Mouse (Mus musculus): ENCODE results near the gene Ptpre. TPM values are rescaled to one million over a fixed set of nuclear protein-coding genes. Genes with fewer than 3 reads are reported as not detected.
"Not testable (repeated sequence)": the region's sequence is repeated elsewhere in the genome, so short reads cannot be mapped to it uniquely, and the experiment has no call there.

Gene Ptpre
- polyA plus RNA-seq, 1 experiment from 2014 or later: 6.9 TPM

DNA sequence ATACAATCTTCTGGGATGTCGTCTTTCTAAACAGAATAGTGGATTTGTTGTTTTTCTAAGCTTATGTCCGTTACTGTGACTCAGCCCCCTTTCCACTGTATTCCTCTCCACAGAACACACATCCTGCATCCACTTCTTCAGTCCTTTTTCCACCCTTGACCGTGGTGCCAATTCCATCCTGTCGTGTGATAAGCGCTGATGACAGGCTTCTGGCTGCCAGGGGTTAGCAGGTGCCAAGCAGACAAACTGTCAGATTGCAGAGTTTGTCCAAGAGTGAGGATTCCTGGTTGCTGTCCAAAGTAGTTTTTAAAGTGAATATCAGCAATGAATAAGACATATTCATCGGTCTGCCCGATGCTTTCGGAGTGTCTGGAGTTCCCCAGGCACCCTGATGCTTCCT is 139.4 kb downstream of the Ptpre start:
- ATAC-seq (ENCODE audit: low FRiP score) (no peak), DNase-seq (ENCODE audit: low spot score) (no peak)
- H3K9ac ChIP-seq: no peak overlapping the region
- no peak overlapping the region for H3K27ac ChIP-seq
- no peaks in the 10 kb centered on the region for H3K27me3 ChIP-seq (ENCODE audit: control insufficient read depth, insufficient read depth, low read length)
- H3K4me1 ChIP-seq (replicated peaks; ENCODE audit: control insufficient read depth, insufficient read depth, low read length): no peaks in the 10 kb centered on the region
- H3K4me2 ChIP-seq (replicated peaks): no peak overlapping the region
- no peaks in the 10 kb centered on the region for H3K9me3 ChIP-seq (ENCODE audit: control insufficient read depth, low read length)
- 85% methylated on average over 8 of the region's 8 CpGs for WGBS
- no peaks in the 10 kb centered on the region for H3K36me3 ChIP-seq (replicated peaks; ENCODE audit: control insufficient read depth, insufficient read depth)
- no peak overlapping the region for H3K4me3 ChIP-seq (replicated peaks; ENCODE audit: low read length)

GRCm38 (mm10) chr7:135680334-135680733 is 143.1 kb downstream of the Ptpre start:
- no peak overlapping the region for H3K9ac ChIP-seq
- DNase-seq (ENCODE audit: low spot score): no peak
- H3K27me3 ChIP-seq (ENCODE audit: control insufficient read depth, insufficient read depth, low read length): no peaks in the 10 kb centered on the region
- H3K4me2 ChIP-seq (replicated peaks): no peak overlapping the region
- H3K4me3 ChIP-seq (replicated peaks; ENCODE audit: low read length): no peak overlapping the region
- H3K36me3 ChIP-seq (replicated peaks; ENCODE audit: control insufficient read depth, insufficient read depth): 0 out of 2 replicates have a peak, but pooled peaks cover 4% of the 10 kb centered on the region
- H3K9me3 ChIP-seq (ENCODE audit: control insufficient read depth, low read length): no peaks in the 10 kb centered on the region
- ATAC-seq (ENCODE audit: low FRiP score): no peak
- H3K27ac ChIP-seq: no peak overlapping the region
- WGBS: 73% methylated on average over 5 of the region's 5 CpGs
- H3K4me1 ChIP-seq (replicated peaks; ENCODE audit: control insufficient read depth, insufficient read depth, low read length): no peaks in the 10 kb centered on the region

- ATAC-seq (ENCODE audit: low FRiP score); H3K9ac ChIP-seq; H3K36me3 ChIP-seq (replicated peaks; ENCODE audit: control insufficient read depth, insufficient read depth); H3K27me3 ChIP-seq (ENCODE audit: control insufficient read depth, insufficient read depth, low read length); H3K9me3 ChIP-seq (ENCODE audit: control insufficient read depth, low read length); DNase-seq (ENCODE audit: low spot score); H3K4me2 ChIP-seq (replicated peaks); H3K4me1 ChIP-seq (replicated peaks; ENCODE audit: control insufficient read depth, insufficient read depth, low read length); H3K4me3 ChIP-seq (replicated peaks; ENCODE audit: low read length); H3K27ac ChIP-seq: not testable (repeated sequence)
- whole genome bisulfite sequencing: 71% methylated on average over 4 of the region's 4 CpGs
Measured at GRCm38 (mm10) chr7:135684098-135684497, 146.8 kb downstream of the Ptpre start.

DNA sequence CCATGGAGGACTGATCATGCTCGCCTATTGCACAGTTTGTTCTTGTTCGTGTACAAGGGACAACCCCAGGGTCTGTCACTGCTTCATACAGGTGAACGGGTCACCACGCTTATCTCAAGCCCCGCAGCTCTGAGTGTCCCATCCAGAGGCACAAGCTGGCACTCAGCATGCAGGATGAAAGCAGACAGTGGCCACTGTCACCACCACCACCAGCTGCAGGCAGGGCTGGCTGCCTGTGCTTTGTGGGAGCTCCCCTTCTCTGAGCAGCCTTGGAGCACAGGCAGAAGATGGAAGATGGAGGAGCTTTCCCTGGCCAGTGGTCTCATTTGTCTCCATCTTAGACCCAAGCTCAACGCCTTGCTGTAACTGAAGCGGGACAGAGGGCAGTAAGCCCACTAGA is 147.7 kb downstream of the Ptpre start:
- Histone ChIP-seq H3K36me3 (replicated peaks; ENCODE audit: control insufficient read depth, insufficient read depth) (0 out of 2 replicates have a peak, but pooled peaks cover 4% of the 10 kb centered on the region), H3K4me2 (replicated peaks) (no peak overlapping the region), H3K4me1 (replicated peaks; ENCODE audit: control insufficient read depth, insufficient read depth, low read length) (no peaks in the 10 kb centered on the region), H3K9me3 (ENCODE audit: control insufficient read depth, low read length) (no peaks in the 10 kb centered on the region), H3K27ac (no peak overlapping the region), H3K9ac (no peak overlapping the region), H3K27me3 (ENCODE audit: control insufficient read depth, insufficient read depth, low read length) (no peaks in the 10 kb centered on the region), H3K4me3 (replicated peaks; ENCODE audit: low read length) (no peak overlapping the region)
- 81% methylated on average over 7 of the region's 7 CpGs for WGBS
- ATAC-seq (ENCODE audit: low FRiP score): no peak
- DNase-seq (ENCODE audit: low spot score): no peak

DNA sequence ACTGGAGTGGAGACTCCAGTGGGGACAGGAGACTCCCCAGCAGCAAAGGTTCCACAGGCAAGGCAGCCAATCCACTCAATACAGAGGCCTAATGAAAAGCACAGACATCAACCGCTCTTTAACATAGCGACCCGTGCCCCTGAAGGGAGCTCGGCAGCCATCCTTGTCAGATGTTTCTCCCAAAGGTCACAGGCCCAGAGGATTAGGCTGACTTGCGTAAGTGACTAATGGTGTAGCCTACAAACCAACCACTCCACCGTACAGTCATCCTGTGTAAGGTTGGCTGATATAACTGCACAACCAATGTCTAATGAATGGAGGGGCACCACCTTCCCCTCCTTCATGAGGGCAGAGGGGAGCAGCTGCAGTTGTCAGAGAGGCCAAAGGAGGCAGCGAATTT is 152.1 kb downstream of the Ptpre start:
- no peak overlapping the region for H3K4me3 ChIP-seq (replicated peaks; ENCODE audit: low read length)
- DNase-seq (ENCODE audit: low spot score) (no peak), ATAC-seq (ENCODE audit: low FRiP score) (no peak)
- H3K36me3 ChIP-seq (replicated peaks; ENCODE audit: control insufficient read depth, insufficient read depth): 0 out of 2 replicates have a peak, but pooled peaks cover 4% of the 10 kb centered on the region
- WGBS: 92% methylated on average over 7 of the region's 7 CpGs
- no peaks in the 10 kb centered on the region for H3K9me3 ChIP-seq (ENCODE audit: control insufficient read depth, low read length)
- no peaks in the 10 kb centered on the region for H3K27me3 ChIP-seq (ENCODE audit: control insufficient read depth, insufficient read depth, low read length)
- H3K27ac ChIP-seq: no peak overlapping the region
- no peak overlapping the region for H3K9ac ChIP-seq
- H3K4me2 ChIP-seq (replicated peaks): no peak overlapping the region
- H3K4me1 ChIP-seq (replicated peaks; ENCODE audit: control insufficient read depth, insufficient read depth, low read length): no peaks in the 10 kb centered on the region

DNA sequence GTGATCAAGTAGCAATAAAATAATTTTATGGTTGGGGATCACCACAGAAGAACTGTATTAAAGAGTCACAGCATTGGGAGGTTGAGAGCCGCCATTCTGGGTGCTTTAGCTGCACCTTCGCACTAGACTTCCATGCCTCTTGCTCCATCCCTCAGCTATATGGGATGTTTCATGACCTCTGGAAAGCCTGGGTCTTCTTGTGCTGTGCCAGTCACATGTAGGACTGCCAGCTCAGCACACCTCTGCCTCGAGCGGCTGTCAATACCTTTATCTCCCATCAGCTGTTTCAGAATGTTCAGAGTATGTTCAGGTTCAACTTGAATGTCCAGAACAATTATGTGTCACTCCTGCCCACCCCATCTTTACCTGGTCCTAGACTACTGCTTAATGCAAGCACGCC is 154.7 kb downstream of the Ptpre start:
- Histone ChIP-seq H3K4me2 (replicated peaks) (no peak overlapping the region), H3K9ac (no peak overlapping the region), H3K27ac (no peak overlapping the region), H3K9me3 (ENCODE audit: control insufficient read depth, low read length) (no peaks in the 10 kb centered on the region), H3K4me1 (replicated peaks; ENCODE audit: control insufficient read depth, insufficient read depth, low read length) (no peaks in the 10 kb centered on the region), H3K27me3 (ENCODE audit: control insufficient read depth, insufficient read depth, low read length) (no peaks in the 10 kb centered on the region), H3K36me3 (replicated peaks; ENCODE audit: control insufficient read depth, insufficient read depth) (peaks cover 5% of the 10 kb centered on the region), H3K4me3 (replicated peaks; ENCODE audit: low read length) (no peak overlapping the region)
- ATAC-seq (ENCODE audit: low FRiP score): no peak
- WGBS: 98% methylated on average over 5 of the region's 5 CpGs
- DNase-seq (ENCODE audit: low spot score): no peak

- H3K9me3 ChIP-seq (ENCODE audit: control insufficient read depth, low read length): no peaks in the 10 kb centered on the region
- H3K4me2 ChIP-seq (replicated peaks): no peak overlapping the region
- WGBS: 93% methylated on average over 4 of the region's 4 CpGs
- no peak overlapping the region for H3K4me3 ChIP-seq (replicated peaks; ENCODE audit: low read length)
- ATAC-seq (ENCODE audit: low FRiP score) (no peak), DNase-seq (ENCODE audit: low spot score) (no peak)
- no peaks in the 10 kb centered on the region for H3K27me3 ChIP-seq (ENCODE audit: control insufficient read depth, insufficient read depth, low read length)
- peaks cover 5% of the 10 kb centered on the region for H3K36me3 ChIP-seq (replicated peaks; ENCODE audit: control insufficient read depth, insufficient read depth)
- no peak overlapping the region for H3K27ac ChIP-seq
- H3K4me1 ChIP-seq (replicated peaks; ENCODE audit: control insufficient read depth, insufficient read depth, low read length): no peaks in the 10 kb centered on the region
- no peak overlapping the region for H3K9ac ChIP-seq
Measured at GRCm38 (mm10) chr7:135694130-135694529, 156.8 kb downstream of the Ptpre start.

- Histone ChIP-seq H3K4me2 (replicated peaks) (no peak overlapping the region), H3K4me1 (replicated peaks; ENCODE audit: control insufficient read depth, insufficient read depth, low read length) (no peaks in the 10 kb centered on the region), H3K9ac (no peak overlapping the region), H3K4me3 (replicated peaks; ENCODE audit: low read length) (no peak overlapping the region), H3K27me3 (ENCODE audit: control insufficient read depth, insufficient read depth, low read length) (no peaks in the 10 kb centered on the region), H3K36me3 (replicated peaks; ENCODE audit: control insufficient read depth, insufficient read depth) (peaks cover 5% of the 10 kb centered on the region), H3K27ac (no peak overlapping the region), H3K9me3 (ENCODE audit: control insufficient read depth, low read length) (no peaks in the 10 kb centered on the region)
- ATAC-seq (ENCODE audit: low FRiP score) (no peak), DNase-seq (ENCODE audit: low spot score) (no peak)
- WGBS: 95% methylated on average over 5 of the region's 5 CpGs
Measured at GRCm38 (mm10) chr7:135694796-135695195, 157.5 kb downstream of the Ptpre start.

DNA sequence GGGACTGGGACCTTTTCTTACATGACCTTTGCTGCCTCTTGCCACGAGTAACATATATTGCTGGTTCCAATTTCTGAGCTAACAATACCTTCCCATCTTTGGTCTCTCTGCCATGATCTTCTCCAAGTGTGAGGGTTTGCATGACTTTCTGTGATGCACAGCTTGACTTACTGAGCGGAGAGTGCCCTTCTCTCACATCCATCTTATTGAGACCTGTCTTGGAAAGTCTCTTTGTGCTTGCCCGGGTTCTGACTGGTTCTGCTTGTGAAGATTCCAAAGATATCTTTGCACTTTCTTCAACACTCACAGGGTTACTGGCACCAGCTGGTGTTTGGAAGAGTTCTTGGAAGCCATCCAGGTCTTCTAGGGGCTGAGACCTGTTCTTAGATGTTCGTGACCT is 158.8 kb downstream of the Ptpre start:
- no peaks in the 10 kb centered on the region for H3K4me1 ChIP-seq (replicated peaks; ENCODE audit: control insufficient read depth, insufficient read depth, low read length)
- 92% methylated on average over 4 of the region's 4 CpGs for WGBS
- H3K27ac ChIP-seq: no peak overlapping the region
- DNase-seq (ENCODE audit: low spot score) (no peak), ATAC-seq (ENCODE audit: low FRiP score) (no peak)
- peaks cover 5% of the 10 kb centered on the region for H3K36me3 ChIP-seq (replicated peaks; ENCODE audit: control insufficient read depth, insufficient read depth)
- no peak overlapping the region for H3K4me2 ChIP-seq (replicated peaks)
- no peaks in the 10 kb centered on the region for H3K9me3 ChIP-seq (ENCODE audit: control insufficient read depth, low read length)
- no peak overlapping the region for H3K9ac ChIP-seq
- no peak overlapping the region for H3K4me3 ChIP-seq (replicated peaks; ENCODE audit: low read length)
- H3K27me3 ChIP-seq (ENCODE audit: control insufficient read depth, insufficient read depth, low read length): no peaks in the 10 kb centered on the region

DNA sequence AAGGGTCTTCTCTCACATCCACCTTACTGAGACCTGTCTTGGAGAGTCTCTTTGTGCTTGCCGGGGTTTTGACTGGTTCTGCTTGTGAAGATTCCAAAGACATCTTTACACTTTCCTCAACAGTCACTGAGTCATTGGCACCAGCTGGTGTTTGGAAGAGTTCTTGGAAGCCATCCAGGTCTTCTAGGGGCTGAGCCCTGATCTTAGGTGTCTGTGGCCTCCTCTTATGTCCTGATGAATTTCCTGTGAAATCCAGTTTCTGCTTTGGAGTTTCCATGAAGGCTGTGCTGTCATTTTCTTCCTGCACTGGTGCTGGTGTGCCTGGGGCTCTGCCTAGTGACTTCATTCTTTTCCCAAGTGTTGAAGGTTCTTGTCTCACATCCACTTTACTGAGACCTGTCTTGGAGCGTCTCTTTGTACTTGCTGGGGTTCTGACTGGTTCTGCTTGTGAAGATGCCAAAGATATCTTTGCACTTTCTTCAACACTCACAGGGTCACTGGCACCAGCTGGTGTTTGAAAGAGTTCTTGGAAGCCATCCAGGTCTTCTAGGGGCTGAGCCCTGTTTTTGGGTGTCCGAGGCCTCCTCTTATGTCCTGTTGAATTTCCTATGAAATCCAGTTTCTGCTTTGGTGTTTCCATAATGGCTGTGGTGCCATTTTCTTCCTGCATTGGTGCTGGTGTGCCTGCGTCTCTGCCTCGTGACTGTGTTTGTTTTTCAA is 159.9 kb downstream of the Ptpre start:
- H3K4me3 ChIP-seq (replicated peaks; ENCODE audit: low read length): not testable (repeated sequence)

More for the DNA sequence above, 159.9 kb downstream of the Ptpre start:
- not testable (repeated sequence) for DNase-seq (ENCODE audit: low spot score); H3K4me2 ChIP-seq (replicated peaks); H3K27ac ChIP-seq; H3K9me3 ChIP-seq (ENCODE audit: control insufficient read depth, low read length); H3K4me1 ChIP-seq (replicated peaks; ENCODE audit: control insufficient read depth, insufficient read depth, low read length); H3K36me3 ChIP-seq (replicated peaks; ENCODE audit: control insufficient read depth, insufficient read depth); ATAC-seq (ENCODE audit: low FRiP score); H3K27me3 ChIP-seq (ENCODE audit: control insufficient read depth, insufficient read depth, low read length); H3K9ac ChIP-seq
- 92% methylated on average over 5 of the region's 5 CpGs for WGBS

Measured in hindbrain, embryonic 14.5 days (tissue).